Mouse (Mus musculus) brain, embryonic 14.5 days (tissue): ENCODE data around the gene Cfap77. TPM values are rescaled to one million over a fixed set of nuclear protein-coding genes. Genes with fewer than 3 reads are reported as not detected.

ENCODE experiments used
- DNase-seq: peaks from one replicate; pipeline ENCODE4 v3.0.0-alpha.2; 2011; ENCODE audit warnings: low read depth
- CTCF ChIP-seq: fragments of 200-500 bp; IDR thresholded peaks from 2 replicates; pipeline ENCODE4 v1.5.1; 2012; ENCODE audit warnings: inconsistent platforms, mild to moderate bottlenecking, moderate library complexity, borderline replicate concordance; ENCODE audit not compliant: insufficient read depth, insufficient read length; ENCODE audit errors: extremely low read depth
- POLR2A ChIP-seq: fragments of 200-500 bp; IDR thresholded peaks from 2 replicates; pipeline ENCODE4 v1.6.1; 2012; ENCODE audit warnings: mild to moderate bottlenecking, inconsistent platforms, borderline replicate concordance; ENCODE audit not compliant: poor library complexity, insufficient read depth, insufficient read length, severe bottlenecking; ENCODE audit errors: extremely low read depth
- polyA plus RNA-seq: library from polyadenylated mRNA; depleted of rRNA; stranded (reverse); fragments of >200 nt; gene quantifications from 2 replicates; pipeline ENCODE4 v1.2.3, GENCODE M21; 2012

The Cfap77 gene
- polyA plus RNA-seq, 1 experiment = 1.8 TPM

DNA sequence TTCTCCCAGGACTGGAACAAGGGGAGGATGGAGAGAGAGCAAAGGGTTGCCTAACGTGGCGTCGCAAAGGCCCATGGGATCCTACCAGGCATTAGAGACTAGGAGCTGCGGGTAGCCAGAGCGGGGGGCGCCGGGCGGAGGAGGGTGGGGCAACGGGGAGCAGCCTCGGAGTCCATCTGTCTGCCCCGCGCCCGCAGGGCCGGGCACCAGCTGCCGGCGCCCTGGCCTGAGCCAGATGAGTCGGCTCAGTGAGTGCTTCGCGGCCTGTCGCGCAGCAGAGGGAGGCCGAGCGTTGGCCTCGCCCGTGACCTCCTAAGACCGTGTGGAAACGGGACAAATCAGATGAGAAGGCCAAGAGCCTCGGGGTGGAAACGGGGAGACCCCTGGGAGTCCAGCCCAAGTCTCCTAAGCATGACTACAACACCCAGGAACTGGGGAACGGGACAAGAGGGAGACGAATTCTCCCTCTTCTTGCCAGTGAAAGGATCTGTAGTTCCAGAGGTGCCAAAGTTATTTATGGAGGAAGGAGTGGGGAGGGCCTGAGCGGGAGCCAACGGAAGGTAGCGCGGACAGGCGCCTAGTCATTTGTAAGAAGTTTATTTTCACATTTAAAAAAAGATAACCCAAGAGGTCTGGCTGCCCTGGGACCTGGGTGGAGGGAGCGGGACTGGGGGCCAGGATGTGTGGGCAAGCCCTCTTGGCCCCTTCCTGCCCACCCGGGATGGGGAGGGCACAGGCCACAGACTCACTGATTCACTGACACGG lies 146.3 kb downstream of the Cfap77 start:
- DNase-seq = peak; percentile 83
- TF ChIP-seq POLR2A (no peak), CTCF (no peak)

DNA sequence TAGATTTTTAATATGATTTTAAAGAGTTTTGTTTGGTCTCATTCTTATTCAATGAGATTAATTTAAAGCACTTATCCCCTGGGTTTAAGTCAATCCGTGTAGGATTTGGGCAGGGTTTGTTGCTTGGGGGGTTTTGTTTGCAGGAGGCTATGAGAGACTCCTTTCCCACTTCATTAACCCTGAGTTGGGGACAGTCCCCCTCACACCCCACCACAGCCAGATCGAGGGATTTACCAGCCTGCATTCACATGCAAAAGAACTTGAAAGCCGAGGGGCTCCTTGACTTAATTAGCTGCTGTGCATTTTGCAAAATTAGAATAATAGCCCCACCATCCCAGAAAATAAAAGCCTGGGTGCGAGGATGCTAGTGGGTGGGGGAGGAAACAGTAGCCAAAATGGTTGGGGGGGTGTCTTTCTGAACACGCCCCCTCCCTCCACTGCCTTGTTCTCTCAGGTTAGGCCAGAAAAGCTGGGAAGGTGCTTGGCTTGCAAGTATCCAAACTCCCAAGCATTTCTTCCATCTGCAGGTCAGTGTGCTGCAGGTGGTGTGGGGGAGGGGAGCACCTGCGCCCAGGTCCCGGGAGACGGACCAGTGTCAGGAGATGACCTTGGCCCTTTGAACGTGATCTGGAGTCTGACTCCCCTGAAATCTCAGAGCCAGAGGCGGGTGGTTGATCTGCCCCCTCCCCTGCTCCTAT lies 147.0 kb downstream of the Cfap77 start:
- TF ChIP-seq CTCF (no peak), POLR2A (no peak)
- peak; percentile 91 for DNase-seq

DNA sequence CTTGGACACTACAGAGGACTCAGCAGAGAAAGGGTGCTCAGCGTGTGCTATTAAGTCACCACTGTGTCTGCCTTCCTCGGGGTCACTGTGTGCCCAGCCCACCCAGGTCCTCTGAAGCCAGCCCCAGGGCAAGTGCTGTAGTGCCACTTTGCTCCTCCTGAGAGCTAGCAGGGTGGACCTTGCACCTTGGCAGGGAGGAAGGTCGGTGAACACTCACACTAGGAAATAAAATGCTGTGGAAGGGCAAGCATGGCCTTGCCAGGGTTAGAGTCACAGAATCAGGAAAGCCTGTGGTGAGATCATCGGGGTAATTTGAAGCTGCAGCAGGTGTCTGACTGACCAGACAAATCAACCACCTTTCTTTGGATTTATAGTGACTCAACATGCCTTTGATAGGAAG lies 149.3 kb downstream of the Cfap77 start:
- TF ChIP-seq CTCF (no peak), POLR2A (no peak)
- DNase-seq = no peak

DNA sequence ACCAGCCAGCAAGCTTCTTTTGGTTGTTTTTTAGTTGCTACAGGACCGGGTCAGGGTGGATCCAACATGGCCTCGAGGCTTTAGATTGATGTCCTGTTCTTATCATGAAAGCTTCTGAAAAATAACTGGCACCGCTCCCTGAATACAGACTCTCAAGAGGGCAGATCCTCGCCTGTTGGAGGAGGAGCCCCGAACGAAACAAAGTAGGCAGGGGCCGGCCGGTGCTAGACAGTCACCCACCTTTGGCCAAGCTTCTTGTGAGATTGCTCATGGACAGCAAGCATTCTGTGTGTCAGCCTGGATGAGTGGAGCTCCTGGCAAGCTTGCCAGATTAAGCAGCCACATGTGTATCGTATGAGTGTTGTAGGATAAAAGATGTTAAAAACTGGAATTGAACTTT lies 150.1 kb downstream of the Cfap77 start:
- no peak for TF ChIP-seq CTCF
- DNase-seq = no peak

DNA sequence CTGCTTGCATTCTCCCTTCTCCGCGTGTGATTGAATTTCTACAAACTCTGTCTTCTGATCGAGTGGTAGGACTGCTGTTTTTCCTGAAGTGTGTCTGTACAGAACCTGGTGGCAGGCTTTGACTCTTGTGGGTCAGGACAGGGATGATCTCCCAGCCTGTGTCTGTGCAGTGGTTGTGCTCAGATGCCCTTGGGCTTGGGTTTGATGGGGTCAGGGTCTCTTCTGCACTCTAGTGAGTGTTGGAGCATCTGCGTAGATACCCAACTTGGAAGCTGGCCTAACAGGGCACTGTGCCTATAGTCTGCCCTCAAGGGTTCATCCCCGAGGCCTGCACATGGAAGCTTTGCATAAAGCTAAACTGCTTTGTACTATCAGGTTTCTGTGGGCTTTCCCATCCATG lies 151.0 kb downstream of the Cfap77 start:
- no peak for DNase-seq

DNA sequence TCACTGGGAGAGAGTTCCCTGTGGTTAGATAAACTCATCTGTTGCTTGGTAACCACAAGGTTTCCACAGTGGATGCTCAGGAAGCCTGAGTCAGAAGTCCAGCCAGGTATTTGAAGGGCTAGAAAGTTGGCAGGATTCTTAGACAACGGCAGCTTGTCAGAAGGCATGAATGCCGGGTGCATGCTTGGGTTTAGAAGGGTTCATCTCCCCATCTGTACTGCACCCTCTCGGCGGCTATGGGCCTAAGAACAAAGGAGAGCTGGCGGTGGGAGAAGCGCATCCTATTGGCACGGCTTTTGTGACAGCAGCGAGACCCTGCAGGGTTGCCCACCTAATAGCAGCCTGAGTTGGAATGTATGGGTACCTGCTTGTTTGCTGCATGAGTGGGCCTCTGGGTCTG lies 152.6 kb downstream of the Cfap77 start:
- DNase-seq = no peak
- TF ChIP-seq POLR2A (no peak), CTCF (no peak)

More for the DNA sequence above, 151.0 kb downstream of the Cfap77 start:
- no peak for TF ChIP-seq POLR2A
- no peak for TF ChIP-seq CTCF

DNA sequence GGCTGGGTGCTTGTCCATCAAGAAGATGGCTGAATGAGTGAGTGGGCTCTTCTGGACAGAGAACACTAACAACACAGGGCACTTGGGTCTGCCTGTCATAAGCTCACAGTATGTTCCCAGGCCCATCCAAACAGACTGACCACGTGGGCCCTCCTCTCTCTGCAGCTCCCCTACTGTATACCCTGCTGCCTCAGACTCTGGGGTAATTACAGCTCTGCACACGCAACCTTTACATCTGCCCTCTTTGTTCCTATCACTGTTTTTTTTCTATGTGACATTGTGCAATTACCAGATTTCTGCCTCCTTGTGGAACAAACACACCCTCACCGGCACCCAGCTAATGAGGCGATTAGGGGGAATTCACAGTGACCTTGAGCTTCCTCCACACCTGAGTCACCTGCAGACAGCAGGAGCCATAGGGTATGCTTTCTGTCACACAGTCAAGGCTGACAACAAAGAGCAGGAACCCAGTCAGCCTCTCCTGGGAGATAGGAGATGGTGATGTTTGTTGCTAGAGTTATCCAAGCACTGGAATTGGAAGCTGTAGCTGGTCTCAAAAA lies 157.4 kb downstream of the Cfap77 start:
- no peak for DNase-seq
- no peak for TF ChIP-seq CTCF
- TF ChIP-seq POLR2A = no peak

DNA sequence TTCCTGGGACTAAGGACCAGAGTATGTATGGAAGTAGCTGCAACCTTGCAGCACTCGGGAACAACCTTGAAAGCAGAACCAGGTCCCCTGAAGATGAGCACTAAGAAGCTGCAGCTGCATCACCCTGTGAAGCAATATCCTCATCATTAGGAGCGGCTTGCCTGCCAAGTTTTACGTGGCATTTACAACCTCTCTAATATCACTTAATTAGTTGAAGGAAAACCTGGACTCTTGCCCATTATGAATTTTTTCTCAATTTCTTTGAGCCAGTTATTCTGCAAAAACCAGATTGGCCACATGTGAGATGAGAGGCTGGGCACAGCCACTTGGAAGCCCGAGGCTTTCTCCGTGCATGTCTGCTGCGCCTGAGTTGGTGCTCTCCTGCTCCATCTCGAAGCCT lies 159.0 kb downstream of the Cfap77 start:
- TF ChIP-seq POLR2A (no peak), CTCF (no peak)
- no peak for DNase-seq

DNA sequence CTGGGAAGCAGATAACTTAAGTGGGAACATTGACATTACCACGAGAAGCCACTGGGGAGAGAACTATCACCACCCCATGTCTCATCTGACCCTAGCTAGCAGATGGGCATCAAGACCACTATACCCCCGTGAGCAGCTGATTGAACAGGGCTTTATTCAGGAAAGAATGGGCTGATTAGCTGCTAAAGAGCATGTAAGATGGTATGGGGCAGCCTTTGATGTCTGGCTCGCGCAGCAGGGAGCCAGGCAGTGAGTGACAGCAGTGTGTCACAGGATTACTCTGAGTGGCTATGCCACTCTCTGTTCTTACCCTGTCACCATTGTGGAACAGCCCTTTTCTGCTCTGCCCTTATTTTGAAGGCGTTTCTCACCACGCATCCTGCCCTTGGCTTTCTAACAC lies 161.3 kb downstream of the Cfap77 start:
- TF ChIP-seq CTCF (no peak), POLR2A (no peak)
- DNase-seq = no peak

DNA sequence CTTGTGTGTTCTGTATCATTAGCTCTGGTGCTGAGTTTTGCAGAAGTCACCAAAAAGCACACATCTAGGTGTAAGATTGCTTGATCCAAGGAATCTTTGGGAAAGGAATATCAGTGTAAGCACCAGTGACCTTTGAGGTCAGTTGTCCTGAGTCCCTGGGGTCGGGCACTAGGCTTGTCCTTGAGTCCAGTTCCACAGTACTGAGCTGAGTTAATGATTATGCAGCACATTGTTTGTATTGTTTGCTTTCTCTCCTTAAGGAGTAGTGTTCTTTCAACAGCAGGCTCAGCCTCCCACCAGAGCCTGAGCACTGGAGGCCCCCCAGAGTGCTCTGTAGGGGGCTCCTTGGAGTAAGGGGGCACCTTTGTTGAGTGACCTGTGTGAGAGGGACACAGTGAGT lies 162.1 kb downstream of the Cfap77 start:
- no peak for TF ChIP-seq CTCF
- TF ChIP-seq POLR2A = no peak
- no peak for DNase-seq

DNA sequence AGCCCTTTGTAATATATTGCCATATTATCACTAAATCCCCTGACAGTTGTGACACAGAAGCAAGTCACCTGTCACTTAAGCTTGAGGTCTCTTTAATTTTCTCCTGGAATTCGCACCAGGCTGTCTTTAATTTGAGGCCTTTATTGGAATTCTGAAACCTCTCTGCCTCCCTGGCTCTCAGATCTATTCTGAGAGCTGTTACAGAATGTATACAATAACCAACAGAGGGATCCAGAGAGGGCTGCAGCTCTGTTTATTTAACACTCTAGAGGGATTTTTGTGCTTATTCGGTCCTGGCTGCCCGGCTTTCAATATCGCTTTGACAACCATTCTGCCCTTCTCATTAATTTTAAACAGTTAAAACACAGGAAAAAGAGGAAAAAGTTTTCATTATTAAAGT lies 170.0 kb downstream of the Cfap77 start:
- no peak for TF ChIP-seq CTCF
- no peak for TF ChIP-seq POLR2A
- peak; percentile 60 for DNase-seq
